Mouse (Mus musculus) heart, adult 8-10 months (tissue): ENCODE results near the gene Specc1. TPM values are rescaled to one million over a fixed set of nuclear protein-coding genes. Genes with fewer than 3 reads are reported as not detected.

Experiments
- DNase-seq: peaks from one replicate; pipeline ENCODE4 v3.0.0; 2022; ENCODE audit warnings: low spot score
- total RNA-seq, 4 experiments: library from RNA; stranded (reverse); gene quantifications; 2 replicates each; pipeline ENCODE4 v1.2.4; 2022

The Specc1 gene
- total RNA-seq, 4 experiments from 2014 or later: 3.6 to 8.6 (median 4.2) TPM

GRCm38 (mm10) chr11:62090321-62090720 lies 133.8 kb downstream of the Specc1 start:
- DNase-seq: no peak

- DNase-seq: no peak
Observed at GRCm38 (mm10) chr11:62103380-62103911, 146.9 kb downstream of the Specc1 start.

GRCm38 (mm10) chr11:62106401-62106871 lies 149.9 kb downstream of the Specc1 start:
- no peak for DNase-seq

- DNase-seq: no peak
Observed at GRCm38 (mm10) chr11:62107272-62107836, 150.8 kb downstream of the Specc1 start.

- no peak for DNase-seq
Observed at GRCm38 (mm10) chr11:62118561-62118960, 162.0 kb downstream of the Specc1 start.

GRCm38 (mm10) chr11:62119871-62120270 lies 163.3 kb downstream of the Specc1 start:
- DNase-seq: peak; percentile 22

- DNase-seq: no peak
Observed at GRCm38 (mm10) chr11:62121365-62121764, 164.8 kb downstream of the Specc1 start.

GRCm38 (mm10) chr11:62127692-62128091 lies 171.1 kb downstream of the Specc1 start:
- peak; percentile 82 for DNase-seq

- no peak for DNase-seq
Observed at GRCm38 (mm10) chr11:62128197-62128596, 171.6 kb downstream of the Specc1 start.

- DNase-seq: no peak
Observed at GRCm38 (mm10) chr11:62130191-62130590, 173.6 kb downstream of the Specc1 start.

GRCm38 (mm10) chr11:62130685-62131295 lies 174.2 kb downstream of the Specc1 start:
- no peak for DNase-seq

GRCm38 (mm10) chr11:62131601-62132000 lies 175.0 kb downstream of the Specc1 start:
- DNase-seq: no peak

- DNase-seq: no peak
Observed at GRCm38 (mm10) chr11:62134191-62134590, 177.6 kb downstream of the Specc1 start.

GRCm38 (mm10) chr11:62145216-62146110 lies 188.9 kb downstream of the Specc1 start:
- peak; percentile 31 for DNase-seq

GRCm38 (mm10) chr11:62146661-62147060 lies 190.1 kb downstream of the Specc1 start:
- no peak for DNase-seq

GRCm38 (mm10) chr11:62148026-62148425 lies 191.5 kb downstream of the Specc1 start:
- no peak for DNase-seq

- DNase-seq: no peak
Observed at GRCm38 (mm10) chr11:62148449-62148848, 191.9 kb downstream of the Specc1 start.

GRCm38 (mm10) chr11:62153057-62153456 lies 196.5 kb downstream of the Specc1 start:
- DNase-seq: no peak

- DNase-seq: no peak
Observed at GRCm38 (mm10) chr11:62159803-62160202, 203.2 kb downstream of the Specc1 start.

- DNase-seq: no peak
Observed at GRCm38 (mm10) chr11:62161450-62161849, 204.9 kb downstream of the Specc1 start.

- DNase-seq: no peak
Observed at GRCm38 (mm10) chr11:62164357-62164756, 207.8 kb downstream of the Specc1 start.

GRCm38 (mm10) chr11:62166503-62166902 lies 209.9 kb downstream of the Specc1 start:
- DNase-seq: no peak
